ENCODE assay signal across 10 mouse cellular contexts in the genomic region with DNA sequence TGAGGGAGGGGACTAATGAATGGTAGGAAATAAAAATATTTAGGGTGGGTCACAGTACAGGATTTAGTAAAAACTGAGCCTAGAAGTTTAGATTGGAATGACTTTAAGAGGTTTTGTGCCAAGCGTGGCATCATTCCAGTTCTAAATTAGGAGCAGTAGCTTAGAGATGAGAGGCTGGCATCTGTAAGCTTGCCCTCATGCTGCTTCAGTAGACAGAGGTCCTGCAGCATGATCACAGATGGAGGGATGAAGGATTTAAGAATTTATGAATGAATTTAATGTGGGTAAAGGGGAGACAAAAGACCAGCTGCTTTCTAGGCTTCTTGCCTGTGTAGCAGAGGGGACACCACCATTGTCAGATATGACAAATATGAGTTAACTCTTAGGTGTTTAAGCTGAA. TPM values are rescaled to one million over a fixed set of nuclear protein-coding genes. Genes with fewer than 3 reads are reported as not detected.
A peak's percentile ranks its signal among the peaks of the same experiment; 100 is the strongest.
DNase-seq lines count a peak whose midpoint lies in the region; ATAC-seq and TF ChIP-seq lines count a peak whose summit lies in the region.
"Had no signal": no experiment of that assay in that cellular context is flagged by ENCODE, and none has a peak within 500 bp of the region (broad histone marks: within the 10 kb centered on the region; RNA-seq: fewer than 3 reads in every experiment).

No protein-coding gene starts in this region.

- intact Hi-C loops in gastrocnemius, postnatal 36 days (cut with DNase I), result no loop called here

- H3K27ac ChIP-seq in liver, embryonic 11.5 days (ENCODE audit: low read depth, low read length), result no peak overlapping the region
- no peak overlapping the region for H3K27ac ChIP-seq in stomach, postnatal 0 days (replicated peaks)
- H3K27ac ChIP-seq: limb, embryonic 15.5 days had no signal

- H3K79me2 ChIP-seq in myocyte (ENCODE audit: control insufficient read depth, insufficient read depth), result peaks cover 30% of the 10 kb centered on the region

- no peaks in the 10 kb centered on the region for H3K27me3 ChIP-seq in liver, embryonic 11.5 days (replicated peaks; ENCODE audit: control insufficient read depth, insufficient read depth, low read length)
- no peaks in the 10 kb centered on the region for H3K27me3 ChIP-seq in myocyte (ENCODE audit: control insufficient read depth, insufficient read depth, insufficient read length)
- no peaks in the 10 kb centered on the region for H3K27me3 ChIP-seq in stomach, postnatal 0 days (ENCODE audit: control insufficient read depth, insufficient read depth, low read length)
- H3K27me3 ChIP-seq: limb, embryonic 15.5 days had no signal

- H3K9me3 ChIP-seq in liver, embryonic 11.5 days (ENCODE audit: control insufficient read depth, low read length), result no peaks in the 10 kb centered on the region
- H3K9me3 ChIP-seq in stomach, postnatal 0 days (ENCODE audit: control insufficient read depth, low read length), result no peaks in the 10 kb centered on the region
- H3K9me3 ChIP-seq: limb, embryonic 15.5 days had no signal

- no peak for TF ChIP-seq CTCF in stomach, postnatal 0 days (IDR thresholded peaks at IDR 0.05; ENCODE audit: low read depth)

- 89% methylated on average over 1 of the region's 1 CpGs for WGBS in liver, embryonic 11.5 days
- WGBS in stomach, postnatal 0 days, result 74% methylated on average over 1 of the region's 1 CpGs

- no peak overlapping the region for H3K4me3 ChIP-seq in liver, embryonic 11.5 days (ENCODE audit: low read depth, low read length)
- H3K4me3 ChIP-seq in myocyte, result no peak overlapping the region
- no peak overlapping the region for H3K4me3 ChIP-seq in stomach, postnatal 0 days (ENCODE audit: low read depth, low read length)
- H3K4me3 ChIP-seq: limb, embryonic 15.5 days had no signal

- peak; percentile 22 for DNase-seq in gastrocnemius, postnatal 10 days
- DNase-seq in gastrocnemius, postnatal 36 days, result no peak
- DNase-seq in liver, embryonic 11.5 days (ENCODE audit: low spot score), result peak; percentile 2
- DNase-seq in liver, result no peak
- DNase-seq in cerebellum, adult 18-20 months, result peak; percentile 43 to 62
- DNase-seq in stomach, postnatal 0 days (ENCODE audit: low spot score), result no peak
- DNase-seq: kidney, adult 18-20 months; right cerebral cortex, adult 18-20 months had no signal

- H3K4me1 ChIP-seq in liver, embryonic 11.5 days (replicated peaks; ENCODE audit: control insufficient read depth, insufficient read depth, low read length), result no peaks in the 10 kb centered on the region; the same call in 1 of the 2 replicates
- H3K4me1 ChIP-seq in stomach, postnatal 0 days (replicated peaks; ENCODE audit: control insufficient read depth, insufficient read depth), result 0 out of 2 replicates have a peak, but pooled peaks cover 4% of the 10 kb centered on the region

- H3ac ChIP-seq in myocyte (ENCODE audit: control insufficient read depth, insufficient read length), result no peak overlapping the region

- H3K4me2 ChIP-seq in liver, embryonic 11.5 days, result no peak overlapping the region
- peak overlapping the region; percentile 13 for H3K4me2 ChIP-seq in myocyte (ENCODE audit: low read depth)
- H3K4me2 ChIP-seq in stomach, postnatal 0 days (replicated peaks; ENCODE audit: low read depth), result no peak overlapping the region
- H3K4me2 ChIP-seq: limb, embryonic 15.5 days had no signal

- TF ChIP-seq POLR2A in myocyte (IDR thresholded peaks at IDR 0.05; ENCODE audit: insufficient read length, low read depth), result no peak

- ATAC-seq in liver, embryonic 11.5 days (replicated peaks; ENCODE audit: low FRiP score), result no peak
- no peak for ATAC-seq in stomach, postnatal 0 days (ENCODE audit: low FRiP score, low TSS enrichment)

- no peak for TF ChIP-seq EP300 in stomach, postnatal 0 days (optimal IDR thresholded peaks at IDR 0.05)

- no peaks in the 10 kb centered on the region for H3K36me3 ChIP-seq in liver, embryonic 11.5 days (ENCODE audit: control insufficient read depth, insufficient read depth, low read length)
- no peaks in the 10 kb centered on the region for H3K36me3 ChIP-seq in myocyte (ENCODE audit: control insufficient read depth, insufficient read depth)
- H3K36me3 ChIP-seq in stomach, postnatal 0 days (ENCODE audit: control insufficient read depth, insufficient read depth, low read length), result no peaks in the 10 kb centered on the region
- H3K36me3 ChIP-seq: limb, embryonic 15.5 days had no signal

- H3K9ac ChIP-seq in liver, embryonic 11.5 days (ENCODE audit: low read depth, low read length), result no peak overlapping the region
- H3K9ac ChIP-seq in stomach, postnatal 0 days (ENCODE audit: low read length), result no peak overlapping the region
- H3K9ac ChIP-seq: limb, embryonic 15.5 days had no signal

TF ChIP-seq in myocyte, 11 proteins besides CTCF, POLR2A, EP300 and RAD21:
- no peak for TF ChIP-seq TCF12 (IDR thresholded peaks at IDR 0.05; ENCODE audit: insufficient read depth, poor library complexity, severe bottlenecking)
- no peak for TF ChIP-seq MYOG (IDR thresholded peaks at IDR 0.05; ENCODE audit: control insufficient read depth in 1 of 3, insufficient read depth in 1 of 3, insufficient read length in 2 of 3, low read depth in 2 of 3)
- TF ChIP-seq USF1 (IDR thresholded peaks at IDR 0.05; ENCODE audit: low read depth), result no peak
TF ChIP-seq in myocyte: peak in this region for 0.

RNA-seq across cellular contexts. Expression of gene Stk38l, which starts 14.1 kb away (rescaled TPM):
- 1 to 10 TPM; 8.3 to 9.5 TPM for total RNA-seq in gastrocnemius, postnatal 10 days (2021)
- 1 to 10 TPM; 7.7 to 8.5 TPM for total RNA-seq in gastrocnemius, postnatal 36 days (2021)
- polyA plus RNA-seq in liver, embryonic 11.5 days (2014; fragmentation: Nextera tagmentation; extraction: Ambion mirVana), result 8.5 and 10.8 TPM in 2 replicates
- polyA plus RNA-seq in myocyte (2012; fragmentation: generic; extraction: Trizol), result 6.9 TPM
- polyA plus RNA-seq in stomach, postnatal 0 days (2015; fragmentation: Nextera tagmentation; extraction: Ambion mirVana), result 16.9 and 17.3 TPM in 2 replicates

RNA-seq across cellular contexts. Expression of gene Arntl2, which starts 57.0 kb away (rescaled TPM):
- 1 to 10 TPM in 1 of 2 experiments, under 1 TPM in 1; 0.68 to 1.5 TPM for total RNA-seq in gastrocnemius, postnatal 10 days (2021)
- total RNA-seq in gastrocnemius, postnatal 36 days (2021), result 1 to 10 TPM in 1 of 2 experiments, under 1 TPM in 1; 0.39 to 1.3 TPM
- 0.70 and 0.88 TPM in 2 replicates for polyA plus RNA-seq in liver, embryonic 11.5 days (2014; fragmentation: Nextera tagmentation; extraction: Ambion mirVana)
- polyA plus RNA-seq in myocyte (2012; fragmentation: generic; extraction: Trizol), result 0.52 TPM
- polyA plus RNA-seq in stomach, postnatal 0 days (2015; fragmentation: Nextera tagmentation; extraction: Ambion mirVana), result 3.8 and 4.7 TPM in 2 replicates

Comparison
In these comparisons a context has a peak if more than half of its experiments do, and no peak if none do; other contexts are left out.
1. DNase-seq: peak in gastrocnemius, postnatal 10 days (single experiment), liver, embryonic 11.5 days (single experiment) and cerebellum, adult 18-20 months (2 of 2); none in gastrocnemius, postnatal 36 days (0 of 2), liver (single experiment) and stomach, postnatal 0 days (single experiment).